Mouse (Mus musculus) heart, postnatal 10 days (tissue): ENCODE measurements around the gene Gm10471. TPM values are rescaled to one million over a fixed set of nuclear protein-coding genes. Genes with fewer than 3 reads are reported as not detected.
"Not testable (repeated sequence)": the region's sequence is repeated elsewhere in the genome, so short reads cannot be mapped to it uniquely, and the experiment has no call there.

Experiments
- DNase-seq, 2 experiments: peaks; one replicate each; pipeline ENCODE4 v3.0.0; 2021
- intact Hi-C: fragments of 180-260 bp; cut with DNase I; formaldehyde crosslinking; loops from one replicate; pipeline ENCODE4 v1.15.1; 2025
- total RNA-seq, 2 experiments: library from RNA; stranded (reverse); gene quantifications; 2 replicates each; pipeline ENCODE4 v1.2.3; 2021

The Gm10471 gene
- not detected for total RNA-seq

DNA sequence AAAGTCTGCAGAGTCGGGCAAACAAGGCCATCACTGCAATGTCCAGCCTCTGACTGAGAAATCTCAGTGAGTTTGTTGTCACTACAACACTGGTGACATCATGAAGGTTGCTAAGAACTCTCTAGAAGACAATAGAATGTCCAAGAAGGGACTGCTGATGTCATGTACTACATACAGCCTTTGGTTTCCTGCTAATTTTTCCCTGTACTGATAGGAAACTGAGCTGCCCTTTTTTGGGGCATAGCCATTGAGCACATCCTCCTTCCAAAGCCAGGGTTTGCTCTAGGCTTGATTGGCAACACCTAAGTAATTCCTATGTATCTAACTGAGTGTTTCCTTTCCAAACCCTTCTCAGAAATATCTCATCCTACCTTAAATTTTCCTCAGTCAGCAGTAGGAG, at the start of gene Gm10471:
Gm10471 (minus strand) TSS at position 101 of the 400 bp plus-strand sequence.
- intact Hi-C loops, DNase-seq: not testable (repeated sequence)

DNA sequence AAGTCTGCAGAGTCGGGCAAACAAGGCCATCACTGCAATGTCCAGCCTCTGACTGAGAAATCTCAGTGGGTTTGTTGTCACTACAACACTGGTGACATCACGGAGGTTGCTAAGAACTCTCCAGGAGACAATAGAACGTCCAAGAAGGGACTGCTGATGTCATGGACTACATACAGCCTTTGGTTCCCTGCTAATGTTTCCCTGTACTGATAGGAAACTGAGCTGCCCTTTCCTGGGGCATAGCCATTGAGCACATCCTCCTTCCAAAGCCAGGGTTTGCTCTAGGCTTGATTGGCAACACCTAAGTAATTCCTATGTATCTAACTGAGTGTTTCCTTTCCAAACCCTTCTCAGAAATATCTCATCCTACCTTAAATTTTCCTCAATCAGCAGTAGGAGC, 32.2 kb upstream of the Gm10471 start, which contains the start of gene Gm10220:
Gm10220 (minus strand) TSS at position 101 of the 400 bp plus-strand sequence.
- intact Hi-C loops, DNase-seq: not testable (repeated sequence)

DNA sequence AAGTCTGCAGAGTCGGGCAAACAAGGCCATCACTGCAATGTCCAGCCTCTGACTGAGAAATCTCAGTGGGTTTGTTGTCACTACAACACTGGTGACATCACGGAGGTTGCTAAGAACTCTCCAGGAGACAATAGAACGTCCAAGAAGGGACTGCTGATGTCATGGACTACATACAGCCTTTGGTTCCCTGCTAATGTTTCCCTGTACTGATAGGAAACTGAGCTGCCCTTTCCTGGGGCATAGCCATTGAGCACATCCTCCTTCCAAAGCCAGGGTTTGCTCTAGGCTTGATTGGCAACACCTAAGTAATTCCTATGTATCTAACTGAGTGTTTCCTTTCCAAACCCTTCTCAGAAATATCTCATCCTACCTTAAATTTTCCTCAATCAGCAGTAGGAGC, 16.2 kb upstream of the Gm10471 start, which contains the start of gene 5031410I06Rik:
5031410I06Rik (minus strand) TSS at position 101 of the 400 bp plus-strand sequence.
- DNase-seq, intact Hi-C loops: not testable (repeated sequence)

GRCm38 (mm10) chr5:26079023-26079422, 10.1 kb downstream of the Gm10471 start:
- intact Hi-C loops, DNase-seq: not testable (repeated sequence)

DNA sequence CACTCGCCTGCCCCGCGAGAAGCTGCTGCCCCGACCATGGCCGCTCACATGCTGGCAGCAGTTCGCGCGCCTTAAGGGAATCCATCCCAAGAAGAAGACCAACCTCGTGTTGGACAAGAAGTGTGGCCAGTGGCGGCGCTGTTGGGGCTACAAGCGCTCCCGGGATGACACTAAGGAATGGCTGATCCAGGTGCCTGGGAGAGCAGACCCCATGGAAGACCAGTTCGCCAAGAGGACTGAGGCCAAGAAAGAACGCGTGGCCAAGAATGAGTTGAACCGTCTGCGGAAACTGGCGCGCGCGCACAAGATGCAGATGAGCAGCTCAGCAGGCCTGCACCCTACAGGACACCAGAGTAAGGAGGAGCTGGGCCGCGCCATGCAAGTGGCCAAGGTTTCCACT, 18.4 kb downstream of the Gm10471 start:
- intact Hi-C loops = no loop called here
- DNase-seq = no peak

- intact Hi-C loops = not testable (repeated sequence)
These were observed 30.6 kb downstream of the Gm10471 start, which contains the start of gene Gm7347 for GRCm38 (mm10) chr5:26058481-26058880. Gene Gm7347 (minus strand): TSS chr5:26058581.

DNA sequence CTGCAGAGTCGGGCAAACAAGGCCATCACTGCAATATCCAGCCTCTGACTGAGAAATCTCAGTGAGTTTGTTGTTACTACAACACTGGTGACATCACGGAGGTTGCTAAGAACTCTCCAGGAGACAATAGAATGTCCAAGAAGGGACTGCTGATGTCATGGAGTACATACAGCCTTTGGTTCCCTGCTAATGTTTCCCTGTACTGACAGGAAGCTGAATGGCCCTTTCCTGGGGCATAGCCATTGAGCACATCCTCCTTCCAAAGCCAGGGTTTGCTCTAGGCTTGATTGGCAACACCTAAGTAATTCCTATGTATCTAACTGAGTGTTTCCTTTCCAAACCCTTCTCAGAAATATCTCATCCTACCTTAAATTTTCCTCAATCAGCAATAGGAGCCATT, 49.6 kb downstream of the Gm10471 start, which contains the start of gene Speer4a:
Speer4a (minus strand) TSS at position 101 of the 400 bp plus-strand sequence.
- intact Hi-C loops, DNase-seq: not testable (repeated sequence)

More at GRCm38 (mm10) chr5:26058481-26058880, 30.6 kb downstream of the Gm10471 start, which contains the start of gene Gm7347:
- DNase-seq = not testable (repeated sequence)

Other genes starting within 250 kb of the Gm10471 start
- not detected for gene Gm21663, start 146.9 kb downstream of the Gm10471 start, total RNA-seq
- not detected for gene Gm21671, start 134.9 kb downstream of the Gm10471 start, total RNA-seq
- gene Gm21680, start 116.6 kb downstream of the Gm10471 start, total RNA-seq = not detected
- gene Gm21698, start 100.6 kb downstream of the Gm10471 start, total RNA-seq = not detected
- not detected for gene Gm1979, start 84.5 kb downstream of the Gm10471 start, total RNA-seq
- gene Gm5862, start 66.4 kb downstream of the Gm10471 start, total RNA-seq = not detected
- gene Speer4a, start 49.7 kb downstream of the Gm10471 start, total RNA-seq = not detected
- not detected for gene Gm7347, start 30.7 kb downstream of the Gm10471 start, total RNA-seq
- gene 5031410I06Rik, start 16.1 kb upstream of the Gm10471 start, total RNA-seq = not detected
- gene Gm10220, start 32.1 kb upstream of the Gm10471 start, total RNA-seq = not detected
- gene Gm7361, start 168.4 kb upstream of the Gm10471 start, total RNA-seq = not detected